Mouse (Mus musculus) retina, postnatal 1 day (tissue): Measurements from ENCODE around the gene Arl5b.

Experiments used
- DNase-seq: peaks from one replicate; pipeline ENCODE4 v3.0.0-alpha.2; 2012

The Arl5b gene

GRCm38 (mm10) chr2:15121217-15121680 is 72.1 kb downstream of the Arl5b start:
- DNase-seq = no peak
